Mouse (Mus musculus) limb, embryonic 15.5 days (tissue): Measurements from ENCODE around the gene L2hgdh. TPM values are rescaled to one million over a fixed set of nuclear protein-coding genes. Genes with fewer than 3 reads are reported as not detected.

ENCODE experiments used
- ATAC-seq: fragments of 200-750 bp; cut with Nextera tagmentation; 2 replicates; pipeline ENCODE4 v1.8.0; 2017; ENCODE audit warnings: low read depth, moderate TSS enrichment; ENCODE audit not compliant: insufficient number of reproducible peaks, low FRiP score, low TSS enrichment
- H3K27ac ChIP-seq: fragments of 300-500 bp; sonication (generic); 2 replicates; pipeline ENCODE4 v1.5.1; 2015; ENCODE audit warnings: moderate library complexity, mild to moderate bottlenecking, inconsistent platforms
- H3K27me3 ChIP-seq: fragments of 300-500 bp; sonication (generic); 2 replicates; pipeline ENCODE4 v1.6.1; 2015; ENCODE audit warnings: inconsistent platforms
- H3K36me3 ChIP-seq: fragments of 300-500 bp; sonication (generic); 2 replicates; pipeline ENCODE4 v1.6.1; 2015; ENCODE audit warnings: inconsistent platforms
- H3K4me1 ChIP-seq: fragments of 300-500 bp; sonication (generic); 2 replicates; pipeline ENCODE4 v1.6.1; 2015; ENCODE audit warnings: inconsistent platforms
- H3K4me2 ChIP-seq: fragments of 300-500 bp; sonication (generic); 2 replicates; pipeline ENCODE4 v1.6.1; 2015; ENCODE audit warnings: mild to moderate bottlenecking, inconsistent platforms
- H3K4me3 ChIP-seq: fragments of 300-500 bp; sonication (generic); 2 replicates; pipeline ENCODE4 v1.5.1; 2015; ENCODE audit warnings: mild to moderate bottlenecking, inconsistent platforms
- H3K9ac ChIP-seq: fragments of 300-500 bp; sonication (generic); 2 replicates; pipeline ENCODE4 v1.6.1; 2015; ENCODE audit warnings: inconsistent platforms
- H3K9me3 ChIP-seq: fragments of 300-500 bp; sonication (generic); 2 replicates; pipeline ENCODE4 v1.6.1; 2016; ENCODE audit warnings: inconsistent platforms
- WGBS: fragments of 180-500 bp; shearing (Covaris S2); methylation state at CpG from one replicate; pipeline ENCODE4 v1.1.7; 2015; 5-methylcytosine and 5-hydroxymethylcytosine counted together
- microRNA counts: library from miRNA; unstranded; fragments of <30 nt; microRNA quantifications from one replicate; lab custom pipeline; 2016
- microRNA-seq: library from miRNA; unstranded; fragments of <30 nt; microRNA quantifications from one replicate; pipeline ENCODE4, GENCODE M21; 2016
- polyA plus RNA-seq: library from polyadenylated mRNA; unstranded; fragments of >200 nt; fragmentation: Nextera tagmentation; extraction: Ambion mirVana; gene quantifications from 2 replicates; pipeline ENCODE4 v1.2.1, GENCODE M21; 2015

Gene L2hgdh
- polyA plus RNA-seq, 1 experiment from 2014 or later, result 18.0 TPM

DNA sequence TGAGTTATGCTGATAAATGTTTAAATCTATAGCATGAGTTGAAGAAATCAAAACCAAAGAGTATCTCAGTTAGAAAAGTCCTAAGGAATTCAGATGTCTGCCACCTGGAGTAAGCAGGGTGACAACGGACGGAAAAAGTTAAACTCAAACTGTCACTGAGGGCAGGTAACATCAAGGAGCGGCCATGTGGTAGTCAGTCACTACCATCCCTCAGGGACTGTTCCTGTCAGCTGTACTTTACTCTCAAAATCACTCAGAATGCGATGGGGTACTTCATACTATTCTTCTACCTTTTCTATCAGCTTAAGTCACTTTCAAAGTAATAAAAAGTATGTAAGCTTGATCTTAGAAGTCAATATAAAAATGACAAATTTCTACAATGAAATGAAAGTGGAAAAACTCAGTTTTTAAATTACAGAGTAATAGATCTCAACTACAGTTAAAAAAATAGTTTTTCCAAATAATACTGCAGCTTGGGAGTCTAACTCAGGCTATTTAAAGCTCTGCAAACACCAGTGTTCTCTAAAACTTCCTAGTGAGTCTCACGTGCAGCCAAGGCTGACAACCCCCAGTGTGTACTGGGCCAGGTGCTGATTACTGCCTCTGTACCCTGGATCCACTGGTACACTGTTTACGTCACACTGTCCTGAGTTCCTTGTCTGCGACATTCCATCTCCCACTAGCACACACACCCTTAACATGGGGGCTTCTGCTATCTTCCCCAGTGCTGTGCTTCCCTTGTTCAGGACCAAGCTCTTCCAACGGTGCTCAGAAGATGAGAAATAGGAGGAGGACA, 78.7 kb downstream of the L2hgdh start:
- Histone ChIP-seq H3K4me1 (no peaks in the 10 kb centered on the region), H3K4me3 (no peak overlapping the region), H3K27ac (no peak overlapping the region), H3K27me3 (no peaks in the 10 kb centered on the region), H3K9ac (no peak overlapping the region), H3K4me2 (no peak overlapping the region), H3K9me3 (no peaks in the 10 kb centered on the region), H3K36me3 (peaks cover 27% of the 10 kb centered on the region)
- ATAC-seq, result no peak
- WGBS, result 79% methylated on average over 8 of the region's 8 CpGs

DNA sequence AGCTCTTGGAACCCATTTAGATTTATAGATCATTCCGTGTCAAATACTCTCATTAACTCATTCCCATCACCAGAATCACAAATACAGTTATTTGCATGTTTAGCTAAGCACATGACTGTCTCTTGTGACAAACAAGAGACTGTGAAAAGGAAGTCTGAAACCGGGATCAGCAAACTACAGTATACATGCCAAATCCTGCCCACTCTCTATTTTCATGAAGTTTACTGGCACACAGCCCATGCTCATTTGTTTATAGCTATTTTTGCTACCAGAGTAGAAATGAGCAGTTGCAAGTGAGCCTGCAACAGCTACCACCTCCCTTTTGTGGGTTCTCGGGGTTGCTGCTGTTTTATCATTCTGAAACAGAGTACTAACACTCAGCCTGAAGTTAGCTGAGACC, 79.8 kb downstream of the L2hgdh start:
- no peaks in the 10 kb centered on the region for H3K4me1 ChIP-seq
- no peak overlapping the region for H3K4me3 ChIP-seq
- no peaks in the 10 kb centered on the region for H3K27me3 ChIP-seq
- peaks cover 37% of the 10 kb centered on the region for H3K36me3 ChIP-seq
- ATAC-seq, result no peak
- no peak overlapping the region for H3K9ac ChIP-seq
- no peaks in the 10 kb centered on the region for H3K9me3 ChIP-seq
- H3K4me2 ChIP-seq, result no peak overlapping the region
- 62% methylated on average over 3 of the region's 3 CpGs for WGBS
- H3K27ac ChIP-seq, result no peak overlapping the region

DNA sequence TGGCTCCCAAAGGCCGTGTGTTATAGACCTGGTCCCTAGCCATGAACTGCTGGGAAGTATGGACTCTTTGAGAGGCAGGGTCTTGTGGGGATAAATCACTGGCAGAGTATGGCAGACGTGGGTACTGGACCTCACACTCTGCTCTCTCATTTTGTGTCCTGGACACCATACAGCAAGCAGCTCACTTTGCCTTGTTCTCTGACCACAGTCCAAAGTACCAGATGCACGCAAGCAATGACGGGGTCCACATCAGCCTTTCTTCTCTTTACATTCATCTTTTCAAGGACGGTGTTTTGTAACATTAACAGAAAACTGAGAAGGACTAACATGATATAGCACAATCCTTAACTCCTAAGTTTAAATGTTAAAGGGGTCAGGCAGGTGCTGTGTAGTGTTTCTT, 81.8 kb downstream of the L2hgdh start:
- Histone ChIP-seq H3K4me3 (no peak overlapping the region), H3K27ac (no peak overlapping the region), H3K9me3 (no peaks in the 10 kb centered on the region), H3K4me1 (no peaks in the 10 kb centered on the region), H3K9ac (no peak overlapping the region), H3K4me2 (no peak overlapping the region), H3K27me3 (no peaks in the 10 kb centered on the region), H3K36me3 (peaks cover 47% of the 10 kb centered on the region)
- ATAC-seq, result no peak
- 90% methylated on average over 5 of the region's 5 CpGs for WGBS

MicroRNAs encoded within 50 kb of the gene (microRNA counts, 519-probe panel; counts per million panel counts)
- not detected for microRNA mmu-miR-681 (lab: Ali Mortazavi, UCI)

Small RNA genes lying within 50 kb of the gene (microRNA-seq; reads per million reads assigned to microRNA genes)
- not detected for gene Mir681

Other genes starting within 250 kb of the L2hgdh start
- gene Vcpkmt, start 141.8 kb downstream of the L2hgdh start, polyA plus RNA-seq, result 29.4 TPM in 2 replicates
- gene Sos2, start 43.0 kb downstream of the L2hgdh start, polyA plus RNA-seq, result 8.3 and 10.1 TPM in 2 replicates
- gene Atp5s, start 77 bp upstream of the L2hgdh start, polyA plus RNA-seq, result 28.3 and 28.8 TPM in 2 replicates
- gene Cdkl1, start 66.4 kb upstream of the L2hgdh start, polyA plus RNA-seq, result 1.4 and 1.5 TPM in 2 replicates
- 4.2 and 6.5 TPM in 2 replicates for gene Atl1, start 167.7 kb upstream of the L2hgdh start, polyA plus RNA-seq
- gene Map4k5, start 168.3 kb upstream of the L2hgdh start, polyA plus RNA-seq, result 33.1 and 38.1 TPM in 2 replicates